Mouse (Mus musculus) frontal cortex, postnatal 14 days (tissue): ENCODE measurements around the gene Ptpn6.
A peak's percentile ranks its signal among the peaks of the same experiment; 100 is the strongest.

Source experiments
- DNase-seq, 2 experiments: peaks; one replicate each; pipeline ENCODE4 v3.0.0; 2022; ENCODE audit warnings: low spot score in 2 of 2

The Ptpn6 gene

DNA sequence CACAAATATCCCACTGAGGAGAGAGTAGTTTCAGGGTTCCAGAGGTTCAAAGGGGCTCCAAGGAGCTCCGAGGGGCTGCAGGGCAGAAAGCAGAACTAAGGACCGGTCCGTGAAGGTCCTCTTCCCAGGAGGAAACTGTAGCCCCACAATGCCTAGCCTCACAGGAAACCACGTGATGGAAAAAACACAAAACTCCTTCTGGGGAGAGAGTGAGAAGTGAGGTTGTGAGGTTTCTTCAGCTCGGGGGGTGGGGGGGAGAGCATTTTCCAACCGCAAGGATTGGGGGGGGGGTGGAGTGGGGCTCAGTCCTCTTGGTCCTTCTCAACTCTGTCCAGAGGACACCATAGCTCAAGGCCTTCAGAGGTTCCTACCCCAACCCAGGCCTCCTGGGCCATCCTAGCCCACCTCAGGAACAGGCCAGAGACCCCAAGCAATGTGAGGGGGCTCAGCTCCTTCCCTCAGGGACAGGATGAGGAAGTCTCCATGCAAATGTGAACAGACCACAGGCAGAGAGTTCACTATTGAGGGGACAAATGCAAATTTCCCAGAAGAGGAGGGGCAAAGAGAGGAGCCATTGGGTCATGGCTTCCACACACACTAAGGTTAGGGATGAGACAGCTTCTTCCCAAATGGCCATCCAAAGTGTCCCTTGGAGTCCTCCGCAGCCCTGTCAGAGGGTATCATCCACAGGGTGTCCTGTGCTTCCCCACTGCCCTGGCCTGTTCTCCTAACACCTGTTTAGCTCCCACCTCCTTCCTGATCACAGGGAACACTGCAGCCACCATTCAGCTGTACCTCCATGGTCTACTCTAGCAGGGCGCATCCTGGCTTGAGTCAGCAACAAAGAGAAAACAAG, 8.4 kb downstream of the Ptpn6 start:
- no peak for DNase-seq

- no peak for DNase-seq
Observed at GRCm38 (mm10) chr6:124728621-124729020, 9.9 kb downstream of the Ptpn6 start.

- no peak for DNase-seq
Observed at GRCm38 (mm10) chr6:124724472-124724871, 14.0 kb downstream of the Ptpn6 start.

GRCm38 (mm10) chr6:124723541-124723940, 15.0 kb downstream of the Ptpn6 start:
- no peak for DNase-seq

- no peak for DNase-seq
Observed at GRCm38 (mm10) chr6:124722876-124723473, 15.5 kb downstream of the Ptpn6 start.

- DNase-seq: no peak
Observed at GRCm38 (mm10) chr6:124720904-124721303, 17.6 kb downstream of the Ptpn6 start.

GRCm38 (mm10) chr6:124719354-124719978, 19.0 kb downstream of the Ptpn6 start:
- no peak for DNase-seq

DNA sequence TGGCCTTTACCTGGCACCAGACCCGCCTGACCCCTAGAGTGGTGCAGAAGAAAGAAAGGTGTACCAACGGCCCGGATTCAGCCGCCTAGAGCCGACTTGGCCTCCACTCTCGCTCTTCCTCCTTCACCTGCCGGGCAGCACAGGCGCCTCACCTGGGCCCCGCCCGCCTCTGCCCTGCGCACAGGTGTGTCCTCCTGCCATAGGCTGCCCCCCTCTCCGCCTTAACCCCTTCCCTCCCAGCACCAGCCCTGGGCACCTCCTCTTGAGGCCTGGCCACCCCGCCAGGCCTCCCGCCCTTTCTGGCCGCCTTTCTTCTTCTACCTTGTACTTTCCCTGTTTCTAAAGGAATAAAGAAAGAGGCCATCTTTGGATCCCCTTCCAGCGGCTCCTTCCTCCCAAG, 19.8 kb downstream of the Ptpn6 start:
- no peak for DNase-seq

GRCm38 (mm10) chr6:124717968-124718367, 20.5 kb downstream of the Ptpn6 start:
- no peak for DNase-seq

DNA sequence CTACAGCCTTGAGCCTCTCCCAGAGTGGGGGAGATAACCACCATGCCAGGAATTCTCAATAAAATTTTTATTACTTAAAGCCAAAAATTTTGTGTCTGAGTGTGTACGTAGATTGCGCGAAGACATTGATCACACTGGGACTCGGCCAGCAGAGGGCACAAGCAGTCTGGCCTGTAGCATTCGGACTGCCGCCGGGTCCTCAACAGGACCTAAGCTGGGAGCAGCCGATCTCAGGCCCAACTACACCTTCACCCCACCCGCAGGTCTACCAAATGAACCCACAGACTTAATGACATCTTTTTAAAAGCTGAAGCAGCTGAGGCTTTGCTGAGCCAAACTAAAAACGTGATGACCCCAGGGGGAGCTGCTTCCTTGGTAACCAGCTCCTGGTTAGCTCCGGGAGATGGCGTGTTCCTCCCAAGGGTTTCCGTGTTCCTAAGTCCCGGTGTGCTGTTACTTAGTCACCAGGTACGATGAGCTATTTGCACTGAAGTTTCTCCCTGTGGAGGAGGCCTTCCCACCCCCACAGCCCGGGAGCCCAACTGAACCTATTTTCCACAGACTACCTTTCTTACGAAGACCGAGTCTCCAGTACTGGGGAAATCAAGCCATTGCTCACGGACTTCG, 21.5 kb downstream of the Ptpn6 start:
- DNase-seq: no peak

DNA sequence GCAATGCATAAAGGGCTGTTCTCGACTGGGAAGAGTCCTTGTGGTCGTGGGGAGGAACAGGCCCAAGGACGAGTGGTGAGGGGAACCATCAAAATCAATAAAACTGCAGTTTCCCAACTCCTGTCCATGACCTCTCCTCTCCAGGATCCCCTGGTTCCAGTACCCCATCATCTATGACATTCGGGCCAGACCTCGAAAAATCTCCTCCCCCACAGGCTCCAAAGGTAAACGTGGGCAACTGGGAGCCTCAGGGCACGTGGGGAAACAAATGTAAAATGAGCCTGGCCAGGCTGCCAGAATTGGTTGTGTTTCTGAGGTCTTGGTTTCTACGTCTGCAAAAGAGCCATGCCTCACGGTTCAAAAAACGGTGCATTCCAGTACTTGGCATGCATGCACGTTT, 25.6 kb downstream of the Ptpn6 start:
- DNase-seq: no peak

GRCm38 (mm10) chr6:124711824-124712782, 26.4 kb downstream of the Ptpn6 start, which contains the start of the genes Emg1 and Phb2:
Gene Emg1, minus strand, starts transcription at chr6:124712178.
Gene Phb2, plus strand, starts transcription at chr6:124712336.
- peak; percentile 95 for DNase-seq

DNA sequence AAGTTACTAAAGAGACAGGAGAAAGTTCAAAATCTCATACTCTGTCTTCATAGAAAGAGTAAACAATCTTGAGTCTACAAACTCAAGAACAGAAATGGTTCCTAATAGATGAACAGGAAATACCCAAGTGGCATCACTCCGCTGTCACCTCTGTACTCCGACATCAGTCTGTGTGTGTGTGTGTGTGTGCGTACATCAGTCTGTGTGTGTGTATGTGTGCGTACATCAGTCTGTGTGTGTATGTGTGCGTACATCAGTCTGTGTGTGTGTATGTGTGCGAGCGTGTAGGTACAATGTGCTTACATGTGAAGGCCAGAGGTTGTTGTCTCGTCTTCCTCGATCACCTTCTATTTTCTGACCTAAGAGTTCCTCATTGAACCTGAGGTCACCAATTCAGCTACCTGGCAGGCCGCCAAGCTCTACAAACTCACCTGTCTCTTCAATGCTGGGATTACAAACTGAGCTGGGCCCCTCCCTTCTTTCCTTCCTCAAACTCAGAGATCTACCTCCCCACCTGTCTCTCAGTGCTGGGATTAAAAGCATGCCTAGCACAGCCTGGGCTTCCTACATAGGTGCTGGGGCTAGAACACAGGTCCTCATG, 30.1 kb downstream of the Ptpn6 start:
- DNase-seq: no peak

DNA sequence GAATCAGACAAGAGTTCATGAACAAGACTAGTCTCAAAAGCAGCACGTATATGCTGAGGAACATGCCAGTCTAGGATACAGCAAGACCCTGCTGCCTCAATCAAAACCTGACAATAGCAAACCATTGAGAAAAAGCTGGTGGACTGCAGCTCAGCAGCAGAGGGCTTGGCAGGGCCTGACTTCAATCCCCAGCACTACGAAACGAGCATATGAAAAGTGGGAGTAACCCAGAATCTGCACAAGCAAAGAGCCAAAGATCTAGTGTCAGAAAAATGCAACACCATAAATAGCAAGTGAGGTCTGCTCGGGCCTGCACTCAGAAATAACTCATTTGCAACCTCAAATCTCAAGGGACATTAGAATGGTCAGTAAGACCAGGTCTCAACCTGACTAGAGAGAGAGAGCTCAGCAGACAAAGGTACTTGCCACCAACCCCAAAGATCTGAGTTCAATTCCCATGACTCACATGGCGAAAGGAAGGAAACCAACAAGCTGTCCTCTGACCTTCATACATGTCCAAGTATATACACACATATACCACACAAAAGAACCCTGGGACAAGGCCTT, 32.4 kb downstream of the Ptpn6 start:
- DNase-seq: no peak

DNA sequence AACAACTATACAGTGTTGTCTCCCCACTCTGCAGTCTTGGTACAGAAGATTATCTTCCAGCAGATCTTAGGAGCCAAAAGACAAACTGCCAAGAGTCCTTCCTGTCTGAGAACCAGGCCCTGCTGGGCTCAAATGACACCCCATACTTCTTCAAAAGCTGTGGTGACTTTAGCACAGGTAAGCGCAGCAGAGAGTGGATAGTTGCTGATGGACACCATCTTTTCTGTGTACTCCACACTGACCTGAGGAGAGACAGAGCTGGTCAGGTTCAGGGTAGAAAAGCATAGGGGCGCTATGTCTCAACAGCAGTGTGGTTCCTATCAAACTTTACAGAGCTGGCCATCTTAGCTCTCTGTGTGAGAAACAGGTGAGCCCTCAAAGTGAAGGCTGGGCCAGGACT, 34.1 kb downstream of the Ptpn6 start:
- DNase-seq: no peak

DNA sequence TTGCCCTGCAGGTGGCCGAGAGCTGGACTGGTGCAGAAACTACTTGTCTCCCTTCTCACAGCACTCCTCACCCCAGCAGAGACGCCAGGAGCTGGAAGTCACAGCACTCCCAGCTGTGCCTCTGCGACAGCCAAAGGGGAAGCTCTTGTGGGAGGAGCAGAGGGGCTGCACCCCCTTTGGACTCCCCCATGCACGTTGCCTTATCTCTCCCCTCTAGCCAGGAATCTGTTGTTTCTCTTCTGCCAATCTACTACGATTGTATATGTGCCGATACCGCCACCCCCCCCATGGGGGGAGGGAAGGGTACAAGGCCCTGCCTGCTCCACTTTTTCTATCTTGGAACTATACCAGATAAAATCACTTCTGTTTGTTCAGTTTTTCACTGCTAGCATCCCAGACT, 34.7 kb downstream of the Ptpn6 start:
- DNase-seq: no peak

GRCm38 (mm10) chr6:124702784-124703103, 35.8 kb downstream of the Ptpn6 start:
- DNase-seq: peak in 1 of 2 experiments; percentile 70

DNA sequence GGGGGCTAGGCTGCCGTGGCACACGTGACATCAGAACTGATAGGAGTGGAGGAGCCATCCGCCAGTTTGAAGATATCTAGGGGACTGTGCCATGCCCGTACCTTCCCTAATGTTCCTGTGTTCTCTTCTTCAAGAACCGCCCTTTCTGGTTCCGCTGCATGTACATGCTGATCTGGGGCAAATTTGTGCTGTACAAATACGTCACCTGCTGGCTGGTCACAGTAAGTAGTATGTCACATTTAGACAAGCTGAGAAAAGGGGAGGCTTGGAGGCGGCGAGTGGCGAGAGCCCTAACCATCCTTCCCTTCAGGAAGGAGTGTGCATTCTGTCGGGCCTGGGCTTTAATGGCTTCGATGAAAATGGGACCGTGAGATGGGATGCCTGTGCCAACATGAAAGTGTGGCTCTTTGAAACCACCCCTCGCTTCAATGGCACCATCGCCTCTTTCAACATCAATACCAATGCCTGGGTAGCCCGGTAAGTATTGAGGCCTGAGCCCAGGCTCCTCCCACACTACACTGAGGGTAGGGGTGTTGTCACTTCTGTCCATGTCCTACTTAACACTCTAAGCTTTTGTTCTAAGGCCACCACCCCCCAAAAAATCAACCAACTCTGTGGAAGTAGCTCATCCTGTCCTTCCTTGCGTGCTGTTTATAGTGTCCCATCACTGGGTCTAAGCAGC, 36.3 kb downstream of the Ptpn6 start:
- no peak for DNase-seq

- DNase-seq: no peak
Observed at GRCm38 (mm10) chr6:124701338-124701737, 37.2 kb downstream of the Ptpn6 start.
